Mouse (Mus musculus) thymus, postnatal 14 days (tissue): ENCODE results near the gene Spata2.
A peak's percentile ranks its signal among the peaks of the same experiment; 100 is the strongest.

Source experiments
- DNase-seq: peaks from one replicate; pipeline ENCODE4 v3.0.0; 2021

Spata2 gene

GRCm38 (mm10) chr2:167479501-167479900 lies 13.2 kb downstream of the Spata2 start:
- no peak for DNase-seq

DNA sequence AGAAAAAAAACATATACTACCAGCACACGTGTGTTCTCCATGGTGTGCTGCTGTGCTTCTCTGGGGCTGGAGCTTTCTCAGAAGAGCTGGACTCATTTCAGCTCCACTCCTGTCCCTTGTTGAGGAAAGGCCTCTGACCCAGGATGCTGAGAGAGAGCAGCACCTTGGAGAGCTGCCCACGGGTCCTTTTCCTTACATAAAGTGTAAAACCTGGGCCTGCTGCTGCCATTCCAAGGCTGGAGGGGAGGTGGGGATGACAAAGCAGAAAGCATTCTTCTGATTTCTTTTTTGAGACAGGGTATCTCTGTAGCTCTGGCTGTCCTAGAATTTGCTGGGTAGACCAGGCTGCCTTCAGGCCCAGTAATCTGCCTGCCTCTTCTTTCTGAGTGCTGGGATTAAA lies 14.6 kb downstream of the Spata2 start:
- DNase-seq: no peak

- DNase-seq: no peak
Observed at GRCm38 (mm10) chr2:167476762-167477161, 15.9 kb downstream of the Spata2 start.

DNA sequence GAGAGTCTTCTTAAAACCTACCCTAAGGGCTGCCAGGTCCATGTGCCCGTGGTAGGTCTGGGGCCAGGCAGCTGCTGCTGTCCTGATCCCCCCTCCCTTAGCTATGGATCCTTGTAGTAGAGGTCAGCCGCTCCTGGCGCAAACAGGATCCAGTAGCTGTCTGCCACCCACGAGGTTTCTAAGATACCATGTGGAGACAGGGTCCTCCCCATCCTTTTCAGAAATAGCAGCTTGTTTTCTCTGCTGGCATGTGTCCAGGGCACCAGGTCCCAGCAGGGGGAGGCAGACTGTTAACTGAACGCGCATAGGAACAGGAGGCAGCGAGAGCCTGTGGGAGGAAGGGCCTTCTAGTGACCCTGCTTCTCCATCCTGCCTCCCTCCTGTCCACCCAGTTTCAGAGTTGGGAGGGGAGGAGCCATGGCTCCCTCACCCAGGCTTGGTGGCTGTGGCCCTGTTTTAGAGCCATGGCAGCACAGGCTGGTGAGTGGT lies 16.4 kb downstream of the Spata2 start:
- no peak for DNase-seq

DNA sequence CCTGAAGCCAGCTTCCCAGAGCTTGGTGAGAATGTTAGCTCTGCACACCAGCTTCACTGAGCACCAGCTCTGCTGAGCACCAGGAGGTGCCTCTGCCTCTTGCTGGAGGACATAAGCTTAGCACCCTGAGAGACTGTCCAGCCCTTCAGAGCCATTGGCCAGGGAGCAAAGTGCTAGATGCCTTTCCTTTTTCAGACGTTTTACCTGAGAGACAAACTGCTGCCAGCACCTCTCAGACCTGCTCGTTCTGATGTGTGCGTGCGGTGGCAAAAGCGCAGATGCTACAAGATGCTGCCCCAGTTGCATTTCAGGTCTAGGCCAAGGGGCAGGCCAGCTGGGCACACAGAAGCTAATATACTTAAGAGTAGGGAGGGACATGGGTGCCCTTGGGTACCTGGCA lies 17.1 kb downstream of the Spata2 start:
- no peak for DNase-seq

DNA sequence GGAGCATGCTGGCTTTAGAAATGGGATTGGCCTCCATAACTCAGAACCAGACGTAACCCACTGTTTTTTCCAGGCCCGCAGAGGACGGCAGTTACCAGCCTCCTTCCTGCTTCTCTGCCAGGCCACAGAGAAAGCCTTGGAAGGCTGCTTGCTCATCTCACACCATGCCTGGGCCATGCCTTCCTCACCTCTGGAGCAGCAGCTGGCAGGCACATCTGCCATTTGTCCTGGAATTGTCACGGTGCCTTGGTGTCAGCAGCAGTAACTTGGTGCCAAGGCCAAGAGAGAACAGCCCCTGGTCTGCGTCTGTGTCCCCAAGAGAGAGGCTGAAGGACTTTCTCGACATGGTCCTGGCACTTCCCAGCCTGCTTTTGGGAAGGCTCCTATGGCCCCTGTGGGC lies 18.5 kb downstream of the Spata2 start:
- DNase-seq: no peak

- DNase-seq: no peak
Observed at GRCm38 (mm10) chr2:167471585-167471984, 21.1 kb downstream of the Spata2 start.

DNA sequence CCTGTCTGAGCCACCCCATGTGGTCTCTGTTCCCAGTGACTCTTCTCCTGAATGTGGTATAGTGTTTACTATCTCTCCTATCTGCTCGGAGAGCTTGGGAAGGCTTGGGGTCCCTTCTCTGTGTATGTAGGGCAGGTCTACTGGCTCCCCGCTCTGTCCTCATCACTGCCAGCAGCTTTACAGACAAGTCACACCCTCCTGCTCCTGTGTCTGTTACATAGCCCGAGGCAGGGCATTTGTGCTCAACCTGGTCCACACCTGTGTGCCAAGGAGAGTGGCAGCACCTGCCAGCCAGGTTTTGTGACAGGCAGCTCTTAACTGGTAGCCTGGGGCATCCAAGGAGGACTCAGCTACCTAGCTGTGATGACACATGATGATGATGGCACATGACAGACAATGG lies 22.1 kb downstream of the Spata2 start:
- DNase-seq: no peak

GRCm38 (mm10) chr2:167468444-167468843 lies 24.2 kb downstream of the Spata2 start:
- DNase-seq: peak; percentile 38

- DNase-seq: no peak
Observed at GRCm38 (mm10) chr2:167467214-167467613, 25.5 kb downstream of the Spata2 start.

DNA sequence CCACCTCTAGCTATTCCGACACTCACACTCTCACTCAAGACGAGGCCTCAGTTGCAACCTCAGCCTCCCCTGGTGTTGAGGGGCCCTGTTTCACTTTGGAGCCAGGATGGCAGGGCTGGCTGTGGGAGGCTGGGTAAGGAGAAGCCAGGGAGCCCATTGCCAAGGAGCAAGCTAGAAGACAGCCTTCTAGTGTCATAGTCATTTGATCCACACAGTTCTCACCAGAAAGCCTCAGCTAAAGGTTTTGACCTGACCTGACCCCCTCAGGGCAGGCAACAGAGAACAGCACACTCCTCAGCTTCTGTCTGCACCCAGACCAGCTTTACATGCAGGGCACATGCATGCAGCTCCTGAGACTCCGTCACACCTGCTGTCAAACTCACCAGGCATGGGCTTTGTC lies 26.7 kb downstream of the Spata2 start:
- DNase-seq: no peak

GRCm38 (mm10) chr2:167463802-167464201 lies 28.9 kb downstream of the Spata2 start:
- no peak for DNase-seq

DNA sequence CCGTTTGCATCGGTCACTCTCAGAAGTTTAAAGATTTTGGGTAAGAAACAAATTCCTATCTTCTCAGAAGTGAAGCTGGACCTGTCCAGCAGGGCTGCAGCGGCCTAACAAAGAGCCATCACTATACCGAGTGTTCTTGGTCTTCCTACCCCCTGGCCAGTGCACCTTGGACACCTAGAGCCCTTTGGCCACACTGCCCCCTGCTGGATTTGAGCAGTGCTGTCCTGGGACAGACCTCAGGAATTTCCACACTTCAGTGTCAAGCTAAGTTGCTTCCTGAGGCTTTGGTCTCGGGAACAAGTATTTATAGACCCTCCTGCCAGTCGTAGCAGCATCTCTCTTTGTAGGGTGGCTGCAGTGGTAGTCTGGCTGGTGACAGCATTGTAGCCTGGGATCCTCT lies 29.7 kb downstream of the Spata2 start:
- DNase-seq: peak; percentile 56

GRCm38 (mm10) chr2:167459071-167459865 lies 33.4 kb downstream of the Spata2 start:
- no peak for DNase-seq

GRCm38 (mm10) chr2:167458548-167458947 lies 34.1 kb downstream of the Spata2 start:
- DNase-seq: no peak

DNA sequence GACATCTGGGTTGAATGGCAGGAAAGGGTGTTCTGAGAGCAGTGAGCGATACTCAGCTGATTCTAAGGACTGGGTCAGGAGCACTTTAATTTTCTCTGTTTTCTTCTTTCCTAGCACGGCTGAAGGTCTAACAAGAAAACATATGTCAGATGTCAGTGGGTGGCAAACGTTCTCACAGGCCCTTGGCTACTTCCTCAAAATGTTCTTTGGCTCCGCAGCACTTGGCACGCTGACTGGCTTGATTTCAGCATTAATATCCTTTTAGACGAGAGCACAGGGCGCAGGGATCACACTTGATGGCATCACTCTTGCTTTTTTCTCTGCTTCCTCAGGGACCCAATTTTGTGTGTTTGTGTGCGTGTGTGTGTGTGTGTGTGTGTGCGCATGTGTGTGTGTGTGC lies 35.5 kb downstream of the Spata2 start:
- DNase-seq: no peak

DNA sequence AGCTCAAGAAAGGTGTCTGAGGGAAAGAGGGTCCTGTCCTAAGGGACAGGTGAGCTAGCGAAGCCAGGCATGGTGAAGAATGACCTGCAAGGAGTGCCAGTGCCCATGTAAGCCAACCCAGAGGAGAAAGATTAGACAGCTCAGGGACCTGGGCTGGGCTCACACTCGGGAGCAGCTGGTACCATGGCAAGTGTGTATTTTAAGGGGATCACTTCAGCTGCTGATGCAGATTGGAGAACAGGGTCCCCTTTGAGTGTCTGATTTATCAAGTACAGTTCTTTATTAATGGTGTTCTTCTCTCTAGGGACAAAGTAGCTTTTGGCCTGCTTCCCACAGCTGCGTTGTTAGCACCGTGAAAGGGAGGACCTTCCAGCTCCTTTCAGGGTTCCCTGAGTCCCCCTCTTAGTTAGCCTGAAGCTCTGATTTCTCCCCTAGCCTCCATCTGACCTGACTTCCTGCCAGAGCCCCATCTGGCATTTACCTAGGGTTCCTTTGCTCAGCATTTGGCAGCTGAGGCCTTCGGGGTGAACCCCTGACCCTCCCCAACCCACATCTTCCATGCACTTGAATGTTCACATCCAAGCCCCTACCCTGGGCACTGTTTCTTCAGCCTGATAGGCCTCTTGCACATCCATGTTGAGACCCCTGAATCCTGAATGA lies 36.2 kb downstream of the Spata2 start:
- no peak for DNase-seq

DNA sequence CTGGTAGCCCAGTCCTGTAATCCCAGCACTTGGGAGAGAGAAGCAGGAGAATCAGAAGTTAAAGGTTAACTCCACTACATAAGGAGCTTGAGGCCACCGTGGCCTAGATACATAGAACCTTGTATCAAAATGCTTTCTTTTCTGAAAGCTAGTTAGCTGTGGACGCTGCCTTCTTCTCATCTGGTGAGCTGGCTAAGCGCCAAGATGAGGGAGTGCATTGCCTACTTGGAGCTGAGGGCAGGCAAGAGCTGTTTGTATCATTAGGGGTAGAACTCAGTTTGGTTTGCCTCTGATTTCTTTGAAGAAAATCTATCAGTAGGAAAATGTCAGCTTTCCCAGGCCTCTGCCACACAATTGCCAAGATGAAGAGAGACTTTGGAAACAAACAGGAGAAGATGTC lies 38.9 kb downstream of the Spata2 start:
- no peak for DNase-seq

DNA sequence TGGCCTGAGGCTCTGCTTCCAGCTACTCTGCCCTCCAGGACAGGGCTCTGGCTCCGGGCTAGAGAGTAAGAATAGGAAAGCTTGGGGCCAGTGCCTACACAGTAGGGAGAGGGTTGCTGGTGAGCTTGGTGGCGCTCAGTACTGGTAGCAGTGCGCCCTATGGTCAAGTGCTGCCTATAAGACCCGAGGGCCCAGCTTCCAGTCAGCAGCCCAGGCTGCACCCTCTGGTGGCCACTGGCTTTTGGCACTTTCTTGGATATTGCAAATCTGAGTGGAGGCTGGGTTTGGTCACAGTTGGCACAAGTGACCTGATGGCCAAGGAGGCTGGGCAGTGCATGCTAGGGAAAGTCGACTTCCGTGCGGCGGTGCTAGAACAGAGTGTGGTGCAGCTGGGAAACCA lies 42.0 kb downstream of the Spata2 start:
- DNase-seq: no peak

DNA sequence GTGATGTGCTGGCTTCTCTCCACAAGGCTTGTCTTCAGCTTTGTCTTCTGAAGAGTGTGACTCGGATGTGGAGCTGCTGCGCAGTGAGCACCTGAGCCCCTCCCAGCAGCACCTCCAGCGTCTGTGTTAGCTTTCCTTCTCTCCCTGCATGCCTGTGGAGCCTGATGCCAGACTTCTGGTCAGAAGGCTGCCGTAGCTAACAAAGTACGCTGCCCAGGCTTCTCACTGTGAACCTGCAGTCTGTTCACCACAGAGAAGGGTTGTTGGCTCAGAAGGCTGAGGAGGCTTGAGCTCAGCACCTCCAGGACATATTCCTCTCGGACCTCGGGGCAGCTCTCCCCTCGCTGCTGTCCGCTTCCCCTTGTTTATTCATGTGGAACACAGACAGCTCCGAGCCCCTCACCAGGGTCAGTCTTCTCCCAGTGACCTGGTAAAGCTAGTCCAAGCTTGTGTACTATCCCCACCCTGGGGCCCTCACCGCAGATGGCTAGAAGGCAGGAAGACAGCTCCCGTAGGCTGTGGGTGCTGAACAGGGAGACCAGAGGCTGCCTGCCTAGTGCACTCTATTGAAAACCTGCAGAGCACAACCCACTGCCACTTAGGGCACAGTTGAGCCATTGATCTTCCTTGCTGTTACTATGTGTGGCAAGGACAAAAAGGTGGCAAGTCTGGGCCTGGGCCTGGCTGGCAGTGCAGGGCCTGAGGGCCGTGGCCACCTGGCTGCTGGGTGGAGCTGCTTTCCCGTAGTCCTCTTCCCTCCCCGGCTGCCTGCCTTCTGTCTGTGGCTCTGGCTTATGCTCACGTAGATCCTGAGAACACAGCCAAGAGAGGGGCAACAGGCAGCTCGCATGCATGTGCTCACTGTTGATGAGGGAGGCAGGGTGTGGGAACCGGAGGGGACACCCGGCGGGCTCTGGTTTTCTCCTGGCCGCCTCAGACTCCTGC lies 43.1 kb downstream of the Spata2 start:
- no peak for DNase-seq

DNA sequence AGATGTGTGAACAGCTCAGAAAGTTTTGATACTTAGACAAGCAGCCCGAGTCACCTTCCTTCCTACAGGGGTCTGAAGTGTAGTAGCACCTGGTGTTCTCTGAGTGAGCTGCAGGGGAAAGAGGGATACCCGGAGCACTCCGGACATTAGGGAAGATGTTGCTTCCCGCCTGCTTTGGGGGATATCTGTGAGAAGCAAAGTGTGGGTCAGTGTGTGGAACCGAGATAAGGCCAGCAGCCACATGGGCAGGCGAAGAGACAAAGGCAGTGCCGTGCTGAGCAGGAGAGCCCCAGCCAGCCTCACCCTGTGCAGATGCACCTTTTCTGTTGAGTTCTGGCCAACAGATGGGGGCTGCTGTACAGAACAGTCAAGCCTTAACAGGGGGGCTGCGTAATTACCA lies 45.1 kb downstream of the Spata2 start:
- DNase-seq: no peak

DNA sequence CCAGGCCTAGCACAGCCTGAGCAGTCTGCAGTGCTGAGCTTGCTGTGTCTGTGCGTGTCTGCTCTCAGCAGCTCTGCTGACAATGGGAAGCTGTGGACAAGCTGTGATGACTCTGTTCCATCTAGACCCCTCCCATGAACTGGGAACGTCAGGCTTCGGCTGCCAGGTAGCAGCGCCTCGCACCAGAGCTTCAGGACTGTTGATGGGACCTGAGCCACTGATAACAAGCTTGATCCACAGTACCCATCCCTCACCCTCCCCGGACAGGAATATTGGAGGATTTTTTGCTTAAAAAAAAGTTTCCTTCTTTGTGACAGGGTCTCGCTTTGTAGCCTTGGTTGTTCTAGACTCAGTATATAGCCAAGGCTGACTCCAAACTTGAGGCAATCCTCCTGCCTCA lies 45.5 kb downstream of the Spata2 start:
- DNase-seq: no peak
